Mouse (Mus musculus) cerebellum, adult 2 months (tissue): ENCODE results near the gene 2310002L09Rik.

Experiments
- CTCF ChIP-seq: fragments of 200-500 bp; IDR thresholded peaks from 2 replicates; pipeline ENCODE4 v1.5.1; 2011; ENCODE audit warnings: low read depth, mild to moderate bottlenecking, control low read depth, low read length, moderate library complexity, borderline replicate concordance; ENCODE audit not compliant: insufficient read depth
- POLR2A ChIP-seq: fragments of 200-500 bp; IDR thresholded peaks from 2 replicates; pipeline ENCODE4 v1.6.1; 2011; ENCODE audit warnings: low read length, control low read depth, borderline replicate concordance; ENCODE audit not compliant: insufficient read depth

DNA sequence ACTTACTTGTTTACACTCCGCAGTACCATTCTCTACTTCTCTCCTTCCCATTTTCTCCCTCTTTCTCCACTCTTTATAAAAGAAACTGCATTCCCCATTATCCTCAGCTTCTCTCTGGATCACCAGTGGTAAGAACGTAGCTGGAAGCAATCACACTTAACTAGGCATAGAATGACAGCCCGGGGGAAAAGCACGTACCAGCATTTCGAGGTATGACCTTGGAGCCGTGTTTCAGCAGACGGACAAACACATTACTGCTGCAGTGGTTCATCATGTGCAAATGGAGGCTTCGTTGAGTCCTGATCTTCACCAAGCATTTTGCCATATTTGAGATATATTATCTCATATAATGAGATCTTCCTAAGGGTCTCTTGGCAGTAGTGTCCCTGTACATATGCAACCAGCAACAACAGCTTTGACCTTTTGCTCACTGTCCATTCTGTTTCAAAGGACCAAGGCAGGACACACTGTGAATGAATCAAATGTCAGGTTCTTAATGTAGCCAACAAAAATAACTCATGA, at the start of gene 2310002L09Rik:
- TF ChIP-seq POLR2A (no peak), CTCF (no peak)
